Mouse (Mus musculus) spleen, postnatal 14 days (tissue): ENCODE data around the gene Gipc2.

Source experiments
- DNase-seq, 2 experiments: peaks; one replicate each; pipeline ENCODE4 v3.0.0; 2021 to 2022; ENCODE audit warnings: low spot score in 2 of 2

Gene Gipc2

GRCm38 (mm10) chr3:152117941-152118340, 48.1 kb downstream of the Gipc2 start:
- DNase-seq: no peak

- no peak for DNase-seq
Observed at GRCm38 (mm10) chr3:152116140-152116539, 49.9 kb downstream of the Gipc2 start.

- DNase-seq: peak; percentile 72 to 82
Observed at GRCm38 (mm10) chr3:152114786-152115185, 51.2 kb downstream of the Gipc2 start.

- DNase-seq: no peak
Observed at GRCm38 (mm10) chr3:152114222-152114621, 51.8 kb downstream of the Gipc2 start.

- DNase-seq: no peak
Observed at GRCm38 (mm10) chr3:152113496-152113895, 52.5 kb downstream of the Gipc2 start.

- DNase-seq: no peak
Observed at GRCm38 (mm10) chr3:152112664-152113063, 53.4 kb downstream of the Gipc2 start.

GRCm38 (mm10) chr3:152111482-152111881, 54.5 kb downstream of the Gipc2 start:
- no peak for DNase-seq

GRCm38 (mm10) chr3:152111081-152111480, 54.9 kb downstream of the Gipc2 start:
- DNase-seq: peak; percentile 29 to 65

- DNase-seq: no peak
Observed at GRCm38 (mm10) chr3:152109260-152109587, 56.8 kb downstream of the Gipc2 start.

- no peak for DNase-seq
Observed at GRCm38 (mm10) chr3:152108560-152109259, 57.3 kb downstream of the Gipc2 start.

GRCm38 (mm10) chr3:152108003-152108395, 58.0 kb downstream of the Gipc2 start:
- no peak for DNase-seq

- no peak for DNase-seq
Observed at GRCm38 (mm10) chr3:152107149-152108002, 58.7 kb downstream of the Gipc2 start.

- no peak for DNase-seq
Observed at GRCm38 (mm10) chr3:152106225-152107148, 59.5 kb downstream of the Gipc2 start.

- peak in 1 of 2 experiments; percentile 15 for DNase-seq
Observed at GRCm38 (mm10) chr3:152105341-152105740, 60.7 kb downstream of the Gipc2 start.

- no peak for DNase-seq
Observed at GRCm38 (mm10) chr3:152103381-152103780, 62.6 kb downstream of the Gipc2 start.

- DNase-seq: no peak
Observed at GRCm38 (mm10) chr3:152101459-152101858, 64.6 kb downstream of the Gipc2 start.

GRCm38 (mm10) chr3:152100119-152100818, 65.8 kb downstream of the Gipc2 start:
- DNase-seq: no peak

- no peak for DNase-seq
Observed at GRCm38 (mm10) chr3:152095030-152095429, 71.0 kb downstream of the Gipc2 start.

GRCm38 (mm10) chr3:152092385-152093057, 73.5 kb downstream of the Gipc2 start:
- no peak for DNase-seq

- no peak for DNase-seq
Observed at GRCm38 (mm10) chr3:152089178-152089577, 76.9 kb downstream of the Gipc2 start.

- DNase-seq: no peak
Observed at GRCm38 (mm10) chr3:152081381-152081780, 84.6 kb downstream of the Gipc2 start.
